Mouse (Mus musculus): Measurements from ENCODE around the gene Tnfaip8l2.
"Not testable (repeated sequence)": the region's sequence is repeated elsewhere in the genome, so short reads cannot be mapped to it uniquely, and the experiment has no call there.

Gene Tnfaip8l2

DNA sequence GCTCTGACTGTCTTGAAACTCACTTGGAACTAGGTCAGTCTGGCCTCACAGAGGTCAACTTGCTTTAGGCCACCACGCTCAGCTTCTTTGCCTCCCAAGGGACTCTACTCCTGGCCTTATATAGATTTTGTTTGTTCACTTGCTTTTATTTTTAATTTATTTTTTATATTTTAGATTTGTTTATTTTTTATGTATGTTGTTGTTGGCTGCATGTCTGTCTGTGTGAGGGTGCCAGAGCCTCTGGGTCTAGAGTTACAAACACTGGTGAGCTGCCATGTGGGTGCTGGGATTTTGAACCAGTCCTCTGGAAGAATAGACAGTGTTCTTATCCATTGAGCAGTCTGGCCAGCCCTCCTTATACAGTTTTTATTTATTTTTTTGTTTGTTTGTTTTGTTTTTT, 29.4 kb downstream of the Tnfaip8l2 start:
- no peak for DNase-seq (ENCODE audit: low read depth)

DNA sequence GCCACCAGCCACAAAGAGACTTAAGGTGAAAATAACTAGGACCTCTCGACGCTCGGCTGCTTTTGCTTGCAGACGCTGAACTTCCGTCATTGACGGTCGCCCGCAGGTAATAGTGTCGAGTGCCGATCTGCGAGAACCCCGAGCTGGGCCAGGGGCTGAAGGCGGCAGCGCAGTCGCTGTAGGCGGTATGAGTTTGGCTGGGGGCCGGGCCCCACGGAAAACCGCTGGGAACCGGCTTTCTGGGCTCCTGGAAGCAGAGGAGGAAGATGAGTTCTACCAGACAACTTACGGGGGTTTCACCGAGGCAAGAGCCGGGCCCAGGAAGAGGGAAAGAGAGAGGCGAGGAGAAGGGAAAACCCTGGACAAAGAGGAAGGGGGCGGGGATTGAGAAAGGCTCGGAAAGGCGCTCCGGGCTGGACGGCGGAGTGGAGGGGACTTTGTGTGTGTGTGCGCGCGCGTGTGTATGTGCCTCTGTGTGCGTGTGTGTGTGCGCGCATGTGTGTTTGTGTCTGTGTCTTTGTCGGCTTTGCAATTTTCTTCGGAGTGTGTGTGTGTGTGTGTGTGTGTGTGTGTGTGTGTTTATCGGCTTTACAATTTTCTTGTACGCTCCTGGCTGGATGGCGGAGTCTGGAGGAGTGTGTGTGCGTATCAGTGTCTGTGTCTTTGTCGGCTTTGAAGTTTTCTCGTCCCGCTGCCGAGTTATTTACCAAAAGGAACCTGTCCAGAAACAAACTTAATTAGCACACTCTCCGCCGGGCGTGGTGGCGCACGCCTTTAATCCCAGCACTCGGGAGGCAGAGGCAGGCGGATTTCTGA, 31.0 kb downstream of the Tnfaip8l2 start, which contains the start of gene Vps72:
Vps72 (plus strand) TSS at position 112 of the 816 bp plus-strand sequence.
- peak; percentile 93 for DNase-seq (ENCODE audit: low read depth)

DNA sequence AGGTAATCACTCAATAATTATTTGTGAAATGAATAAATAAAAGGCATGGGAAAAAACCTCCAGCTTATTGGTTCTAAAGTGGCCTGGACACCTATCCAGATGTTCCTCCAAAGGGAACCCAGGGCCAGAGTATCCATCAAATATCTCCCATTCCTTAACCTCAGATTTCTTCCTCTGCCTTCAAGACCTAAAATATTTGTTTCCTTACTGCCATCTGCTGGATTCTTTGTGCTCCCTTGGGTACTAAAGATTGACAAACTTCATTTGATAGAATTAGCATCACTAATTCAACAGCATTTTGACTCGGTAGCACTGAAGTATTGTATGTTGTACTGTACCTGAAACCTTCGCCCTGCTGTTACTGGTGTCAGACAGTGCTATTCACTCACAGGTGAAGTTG, 34.3 kb downstream of the Tnfaip8l2 start:
- DNase-seq (ENCODE audit: low read depth) = peak; percentile 52

DNA sequence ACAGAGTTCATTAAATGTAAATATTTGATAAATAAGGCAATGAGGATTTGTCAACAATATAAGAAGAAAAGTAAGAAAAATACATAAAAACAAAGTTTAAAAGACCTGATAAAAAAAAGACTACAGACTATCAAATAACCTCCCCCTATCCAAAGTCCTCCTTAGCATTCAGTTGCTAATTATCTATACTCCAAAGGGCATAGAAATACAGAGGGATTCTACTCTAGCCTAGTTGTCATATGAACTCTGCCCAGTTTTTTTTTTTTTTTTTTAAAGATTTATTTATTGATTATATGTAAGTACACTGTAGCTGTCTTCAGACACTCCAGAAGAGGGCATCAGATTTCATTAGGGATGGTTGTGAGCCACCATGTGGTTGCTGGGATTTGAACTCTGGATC, 34.9 kb downstream of the Tnfaip8l2 start:
- not testable (repeated sequence) for DNase-seq (ENCODE audit: low read depth)

DNA sequence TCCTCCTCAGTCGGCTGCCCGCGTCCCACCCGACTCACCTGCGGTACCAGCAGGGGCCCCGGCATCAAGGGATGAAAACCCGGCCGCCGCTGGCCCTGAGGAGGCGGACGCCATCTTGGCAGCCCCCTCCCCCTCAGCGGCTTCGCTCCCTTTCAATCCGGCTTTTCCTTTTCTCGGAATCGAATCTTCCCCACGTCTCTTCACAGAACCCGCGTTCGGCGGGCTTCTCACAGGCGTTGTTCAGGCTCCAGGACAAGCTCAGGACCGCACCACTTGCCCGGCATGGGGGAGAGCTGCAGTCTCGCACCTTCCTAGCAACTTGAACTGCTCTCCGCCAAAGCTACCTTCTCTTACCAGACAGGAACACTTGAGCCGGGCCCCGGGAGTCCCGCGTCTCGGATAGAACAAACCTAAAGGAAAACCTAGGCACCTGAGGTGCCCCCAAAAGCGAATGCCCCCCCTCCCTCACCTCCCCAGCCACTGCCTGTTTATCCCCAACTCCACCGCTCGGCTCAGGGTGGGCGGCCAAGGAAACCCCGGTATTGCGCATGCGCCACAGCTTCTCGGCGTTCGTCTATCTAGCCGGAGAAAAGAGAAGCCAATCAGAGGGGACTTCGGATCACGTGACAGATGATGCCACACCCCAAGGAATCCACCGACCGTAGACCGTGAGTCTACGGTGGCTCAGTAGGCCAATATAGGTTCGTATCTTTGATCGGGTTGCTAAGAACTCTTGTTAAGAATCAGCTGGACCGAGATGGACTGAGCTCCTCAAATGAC, 35.6 kb downstream of the Tnfaip8l2 start, which contains the start of gene Pip5k1a:
Pip5k1a (minus strand) TSS at position 593 of the 780 bp plus-strand sequence.
- DNase-seq (ENCODE audit: low read depth) = peak; percentile 99

DNA sequence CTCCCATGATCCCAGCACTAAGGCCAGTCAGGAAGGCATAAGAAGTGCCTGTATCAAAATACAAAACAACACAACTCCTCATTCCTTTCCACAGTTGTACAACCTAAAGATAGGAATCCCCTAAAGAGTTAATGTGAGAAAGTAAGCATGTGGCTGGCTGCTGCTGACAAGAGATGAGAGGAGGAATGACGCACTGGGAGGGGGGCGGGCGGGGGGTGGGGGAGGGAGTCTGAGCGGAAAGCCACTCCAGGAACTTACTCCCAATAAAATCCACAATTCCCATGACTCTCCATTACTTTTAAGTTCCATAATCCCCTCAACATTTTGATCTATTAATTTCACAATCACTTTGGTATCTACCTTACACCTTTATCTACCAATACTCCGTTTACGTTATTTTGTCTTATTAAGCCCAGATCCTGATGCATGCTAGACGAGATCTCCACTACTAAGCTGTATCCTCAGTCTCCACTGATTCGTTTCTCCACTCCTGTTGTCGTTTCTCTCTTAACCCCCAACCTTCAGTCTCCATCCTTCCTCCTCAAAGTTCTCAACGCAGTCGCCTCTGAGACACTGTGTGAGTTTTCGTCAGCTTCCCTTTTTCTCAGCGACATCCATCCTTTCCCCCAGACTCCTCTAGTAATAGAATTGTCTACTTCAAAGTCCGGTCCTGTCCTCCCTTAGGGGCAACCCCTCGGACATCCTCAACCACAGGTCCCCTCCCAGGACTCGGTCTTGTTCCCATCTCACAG, 36.4 kb downstream of the Tnfaip8l2 start:
- DNase-seq (ENCODE audit: low read depth) = peak; percentile 62

DNA sequence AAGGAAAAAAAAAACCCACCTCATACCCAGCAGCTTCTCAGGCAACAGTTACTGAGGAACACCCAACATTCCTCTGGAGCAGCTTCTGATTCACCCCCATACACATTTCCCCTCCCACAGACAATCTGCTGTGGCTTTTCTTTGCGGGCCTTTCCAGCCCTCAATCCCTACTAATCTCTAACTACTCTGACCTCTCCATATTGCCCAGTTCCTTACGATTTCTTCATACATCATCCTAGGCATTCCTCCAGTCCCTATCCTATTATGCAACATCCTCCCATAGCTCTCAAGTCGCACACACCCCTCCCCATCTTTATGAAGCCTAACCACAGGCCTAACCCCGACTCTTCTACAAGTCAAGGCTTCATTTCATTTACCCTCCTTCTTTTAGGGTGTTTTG, 37.0 kb downstream of the Tnfaip8l2 start:
- DNase-seq (ENCODE audit: low read depth) = peak; percentile 58

DNA sequence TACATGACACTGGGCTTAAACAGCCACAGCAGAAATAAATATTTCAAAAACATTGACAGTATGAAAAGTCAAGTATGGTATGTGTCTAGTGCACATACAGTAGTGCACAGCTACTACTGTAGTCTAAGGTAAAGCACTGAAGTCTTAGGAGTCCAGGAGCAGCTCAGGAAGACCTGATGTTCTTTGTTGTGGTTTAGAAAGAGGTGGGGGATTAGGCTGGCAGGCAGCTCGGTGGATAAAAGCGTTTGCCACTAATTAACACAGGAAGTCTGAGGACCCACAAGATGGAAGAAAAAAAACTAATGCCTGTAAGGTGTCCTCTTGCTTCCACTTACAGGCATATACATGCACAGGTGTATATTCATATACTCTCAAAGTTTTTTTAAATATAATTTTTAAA, 41.3 kb downstream of the Tnfaip8l2 start:
- DNase-seq (ENCODE audit: low read depth) = no peak

Data from NIH3T3 (cell line).